Mouse (Mus musculus) heart, embryonic 10.5 days (tissue): ENCODE results near the gene Ubxn1. TPM values are rescaled to one million over a fixed set of nuclear protein-coding genes. Genes with fewer than 3 reads are reported as not detected.
"Not testable (repeated sequence)": the region's sequence is repeated elsewhere in the genome, so short reads cannot be mapped to it uniquely, and the experiment has no call there.

ENCODE experiments used
- DNase-seq: peaks from one replicate; pipeline ENCODE4 v3.0.0-alpha.2; 2017; ENCODE audit warnings: low spot score
- H3K27ac ChIP-seq: fragments of 300-500 bp; sonication (generic); 2 replicates; pipeline ENCODE4 v1.5.1; 2016; ENCODE audit warnings: mild to moderate bottlenecking
- H3K27me3 ChIP-seq: fragments of 300-500 bp; sonication (generic); 2 replicates; pipeline ENCODE4 v1.6.1; 2016; ENCODE audit warnings: mild to moderate bottlenecking; ENCODE audit not compliant: poor library complexity, insufficient read depth, severe bottlenecking
- H3K36me3 ChIP-seq: fragments of 300-500 bp; sonication (generic); 2 replicates; pipeline ENCODE4 v1.6.1; 2016; ENCODE audit warnings: mild to moderate bottlenecking, moderate library complexity
- H3K4me1 ChIP-seq: fragments of 300-500 bp; sonication (generic); 2 replicates; pipeline ENCODE4 v1.6.1; 2016; ENCODE audit warnings: mild to moderate bottlenecking
- H3K4me3 ChIP-seq: fragments of 300-500 bp; sonication (generic); 2 replicates; pipeline ENCODE4 v1.5.1; 2016; ENCODE audit warnings: mild to moderate bottlenecking, moderate library complexity
- H3K9me3 ChIP-seq: fragments of 300-500 bp; sonication (generic); 2 replicates; pipeline ENCODE4 v1.6.1; 2016; ENCODE audit warnings: mild to moderate bottlenecking, moderate library complexity
- WGBS: fragments of 180-500 bp; shearing (Covaris S2); methylation state at CpG from one replicate; pipeline ENCODE4 v1.1.7; 2016; 5-methylcytosine and 5-hydroxymethylcytosine counted together
- polyA plus RNA-seq: library from polyadenylated mRNA; unstranded; fragments of >200 nt; fragmentation: Nextera tagmentation; extraction: Ambion mirVana; gene quantifications from 2 replicates; pipeline ENCODE4 v1.2.1, GENCODE M21; 2016

The Ubxn1 gene
- polyA plus RNA-seq, 1 experiment from 2014 or later, result 193 TPM

GRCm38 (mm10) chr19:8841012-8841411 lies 30.3 kb upstream of the Ubxn1 start:
- Histone ChIP-seq H3K4me3 (peak overlapping the region; percentile 60), H3K27me3 (no peaks in the 10 kb centered on the region), H3K27ac (peak overlapping the region; percentile 85; the same call in 1 of the 2 replicates), H3K4me1 (peaks cover 41% of the 10 kb centered on the region), H3K9me3 (no peaks in the 10 kb centered on the region), H3K36me3 (peaks cover 22% of the 10 kb centered on the region)
- WGBS, result 88% methylated on average over 7 of the region's 7 CpGs
- no peak for DNase-seq

- Histone ChIP-seq H3K36me3 (peaks cover 38% of the 10 kb centered on the region), H3K4me3 (no peak overlapping the region), H3K27me3 (no peaks in the 10 kb centered on the region), H3K4me1 (peaks cover 33% of the 10 kb centered on the region), H3K27ac (no peak overlapping the region), H3K9me3 (no peaks in the 10 kb centered on the region)
- 85% methylated on average over 6 of the region's 6 CpGs for WGBS
- DNase-seq, result no peak
Measured at GRCm38 (mm10) chr19:8842961-8843360, 28.3 kb upstream of the Ubxn1 start.

- DNase-seq, result no peak
- H3K27ac ChIP-seq, result no peak overlapping the region
Measured at GRCm38 (mm10) chr19:8844371-8845129, 26.7 kb upstream of the Ubxn1 start.

GRCm38 (mm10) chr19:8848356-8848755 lies 22.9 kb upstream of the Ubxn1 start:
- H3K4me3 ChIP-seq, result no peak overlapping the region
- peaks cover 17% of the 10 kb centered on the region for H3K4me1 ChIP-seq
- H3K9me3 ChIP-seq, result no peaks in the 10 kb centered on the region
- WGBS, result 78% methylated on average over 5 of the region's 5 CpGs
- H3K27me3 ChIP-seq, result no peaks in the 10 kb centered on the region
- no peak overlapping the region for H3K27ac ChIP-seq
- no peak for DNase-seq
- H3K36me3 ChIP-seq, result peaks cover 31% of the 10 kb centered on the region

More at GRCm38 (mm10) chr19:8844371-8845129, 26.7 kb upstream of the Ubxn1 start:
- Histone ChIP-seq H3K4me3 (no peak overlapping the region), H3K9me3 (no peaks in the 10 kb centered on the region), H3K27me3 (no peaks in the 10 kb centered on the region), H3K36me3 (peaks cover 45% of the 10 kb centered on the region), H3K4me1 (peaks cover 18% of the 10 kb centered on the region)
- 58% methylated on average over 5 of the region's 5 CpGs for WGBS

GRCm38 (mm10) chr19:8850402-8850901 lies 20.8 kb upstream of the Ubxn1 start, which contains the start of gene Lrrn4cl:
TSS of gene Lrrn4cl (plus strand) at chr19:8850768.
- Histone ChIP-seq H3K27ac (peak within 1 kb of the TSS; percentile 76), H3K4me3 (peak within 1 kb of the TSS; percentile 3; the same call in 1 of the 2 replicates), H3K27me3 (no peaks in the 10 kb centered on the region), H3K4me1 (peaks cover 17% of the 10 kb centered on the region), H3K9me3 (no peaks in the 10 kb centered on the region), H3K36me3 (peaks cover 31% of the 10 kb centered on the region)
- 35% methylated on average over 7 of the region's 7 CpGs for WGBS
- no peak for DNase-seq

GRCm38 (mm10) chr19:8851639-8852038 lies 19.7 kb upstream of the Ubxn1 start:
- WGBS, result 43% methylated on average over 7 of the region's 7 CpGs
- no peak overlapping the region for H3K4me3 ChIP-seq
- no peaks in the 10 kb centered on the region for H3K9me3 ChIP-seq
- DNase-seq, result no peak
- peaks cover 17% of the 10 kb centered on the region for H3K4me1 ChIP-seq
- no peak overlapping the region for H3K27ac ChIP-seq
- no peaks in the 10 kb centered on the region for H3K27me3 ChIP-seq
- H3K36me3 ChIP-seq, result peaks cover 19% of the 10 kb centered on the region

- peaks cover 12% of the 10 kb centered on the region for H3K36me3 ChIP-seq
- DNase-seq, result no peak
- WGBS, result 56% methylated on average over 10 of the region's 10 CpGs
- no peaks in the 10 kb centered on the region for H3K27me3 ChIP-seq
- H3K4me3 ChIP-seq, result no peak overlapping the region
- no peak overlapping the region for H3K27ac ChIP-seq
- no peaks in the 10 kb centered on the region for H3K9me3 ChIP-seq
- peaks cover 17% of the 10 kb centered on the region for H3K4me1 ChIP-seq
Measured at GRCm38 (mm10) chr19:8852236-8852928, 18.9 kb upstream of the Ubxn1 start.

GRCm38 (mm10) chr19:8853117-8853516 lies 18.2 kb upstream of the Ubxn1 start:
- 82% methylated on average over 3 of the region's 3 CpGs for WGBS
- Histone ChIP-seq H3K9me3 (no peaks in the 10 kb centered on the region), H3K36me3 (0 out of 2 replicates have a peak, but pooled peaks cover 5% of the 10 kb centered on the region), H3K27ac (no peak overlapping the region), H3K4me1 (peaks cover 17% of the 10 kb centered on the region), H3K27me3 (no peaks in the 10 kb centered on the region), H3K4me3 (no peak overlapping the region)
- no peak for DNase-seq

- WGBS, result 40% methylated on average over 4 of the region's 4 CpGs
- Histone ChIP-seq H3K4me3 (no peak overlapping the region), H3K9me3 (no peaks in the 10 kb centered on the region), H3K27ac (no peak overlapping the region), H3K4me1 (no peaks in the 10 kb centered on the region), H3K36me3 (no peaks in the 10 kb centered on the region), H3K27me3 (no peaks in the 10 kb centered on the region)
- DNase-seq, result no peak
Measured at GRCm38 (mm10) chr19:8857689-8858088, 13.6 kb upstream of the Ubxn1 start.

GRCm38 (mm10) chr19:8859018-8859417 lies 12.3 kb upstream of the Ubxn1 start:
- Histone ChIP-seq H3K27ac (no peak overlapping the region), H3K27me3 (no peaks in the 10 kb centered on the region), H3K36me3 (no peaks in the 10 kb centered on the region), H3K4me3 (no peak overlapping the region), H3K4me1 (no peaks in the 10 kb centered on the region), H3K9me3 (no peaks in the 10 kb centered on the region)
- 13% methylated on average over 1 of the region's 1 CpGs for WGBS
- DNase-seq, result no peak

GRCm38 (mm10) chr19:8864265-8864664 lies 7.0 kb upstream of the Ubxn1 start:
- Histone ChIP-seq H3K27ac (no peak overlapping the region), H3K36me3 (no peaks in the 10 kb centered on the region), H3K4me1 (no peaks in the 10 kb centered on the region), H3K9me3 (no peaks in the 10 kb centered on the region), H3K4me3 (no peak overlapping the region), H3K27me3 (no peaks in the 10 kb centered on the region)
- WGBS, result 75% methylated on average over 6 of the region's 6 CpGs
- DNase-seq, result no peak

GRCm38 (mm10) chr19:8870381-8870780 lies 915 bp upstream of the Ubxn1 start:
- H3K27me3 ChIP-seq, H3K9me3 ChIP-seq, H3K4me1 ChIP-seq, DNase-seq: not testable (repeated sequence)
- Histone ChIP-seq H3K36me3 (peaks cover 22% of the 10 kb centered on the region), H3K27ac (peak overlapping the region; percentile 94; the same call in 1 of the 2 replicates), H3K4me3 (peak overlapping the region; percentile 94)
- WGBS, result 78% methylated on average over 3 of the region's 3 CpGs

- DNase-seq, result no peak
- Histone ChIP-seq H3K27me3 (no peaks in the 10 kb centered on the region), H3K9me3 (no peaks in the 10 kb centered on the region), H3K4me1 (peaks cover 6% of the 10 kb centered on the region), H3K27ac (peak overlapping the region; percentile 94), H3K4me3 (peak overlapping the region; percentile 94), H3K36me3 (peaks cover 27% of the 10 kb centered on the region)
- WGBS, result 38% methylated on average over 9 of the region's 9 CpGs
Measured at GRCm38 (mm10) chr19:8870838-8871237, 458 bp upstream of the Ubxn1 start.
